Mouse (Mus musculus): Measurements from ENCODE around the gene Asb2. TPM values are rescaled to one million over a fixed set of nuclear protein-coding genes. Genes with fewer than 3 reads are reported as not detected.

Asb2 gene
- polyA plus RNA-seq, 1 experiment: 2.7 TPM

- peak in 1 of 2 experiments; percentile 38 for DNase-seq
- 11% methylated on average over 21 of the region's 21 CpGs for WGBS
- Histone ChIP-seq H3K4me3 (replicated peaks; ENCODE audit: insufficient read depth, low read depth, low read length) (no peak overlapping the region), H3K27ac (ENCODE audit: insufficient read depth, low read length) (no peak overlapping the region), H3K27me3 (ENCODE audit: control insufficient read depth, insufficient read depth, low read length) (no peaks in the 10 kb centered on the region; the same call in 1 of the 2 replicates), H3K4me1 (ENCODE audit: control insufficient read depth, insufficient read depth, low read length) (no peaks in the 10 kb centered on the region)
- TF ChIP-seq POLR2A (IDR thresholded peaks at IDR 0.05; ENCODE audit: borderline replicate concordance, insufficient read depth, low read length) (no peak), CTCF (IDR thresholded peaks at IDR 0.05; ENCODE audit: borderline replicate concordance, insufficient read depth, low read depth, low read length) (no peak)
Observed at GRCm38 (mm10) chr12:103313871-103314639, 41.7 kb downstream of the Asb2 start.

- 56% methylated on average over 6 of the region's 6 CpGs for WGBS
- no peaks in the 10 kb centered on the region; the same call in 1 of the 2 replicates for H3K27me3 ChIP-seq (ENCODE audit: control insufficient read depth, insufficient read depth, low read length)
- H3K4me3 ChIP-seq (replicated peaks; ENCODE audit: insufficient read depth, low read depth, low read length): no peak overlapping the region
- TF ChIP-seq CTCF (IDR thresholded peaks at IDR 0.05; ENCODE audit: borderline replicate concordance, insufficient read depth, low read depth, low read length) (no peak), POLR2A (IDR thresholded peaks at IDR 0.05; ENCODE audit: borderline replicate concordance, insufficient read depth, low read length) (no peak)
- H3K27ac ChIP-seq (ENCODE audit: insufficient read depth, low read length): no peak overlapping the region
- no peaks in the 10 kb centered on the region for H3K4me1 ChIP-seq (ENCODE audit: control insufficient read depth, insufficient read depth, low read length)
- no peak for DNase-seq
Observed at GRCm38 (mm10) chr12:103313274-103313673, 42.5 kb downstream of the Asb2 start.

GRCm38 (mm10) chr12:103311921-103312320 is 43.9 kb downstream of the Asb2 start:
- H3K27me3 ChIP-seq (ENCODE audit: control insufficient read depth, insufficient read depth, low read length): no peaks in the 10 kb centered on the region; the same call in 1 of the 2 replicates
- H3K27ac ChIP-seq (ENCODE audit: insufficient read depth, low read length): no peak overlapping the region
- no peak overlapping the region for H3K4me3 ChIP-seq (replicated peaks; ENCODE audit: insufficient read depth, low read depth, low read length)
- no peak for TF ChIP-seq CTCF (IDR thresholded peaks at IDR 0.05; ENCODE audit: borderline replicate concordance, insufficient read depth, low read depth, low read length)
- no peak for TF ChIP-seq POLR2A (IDR thresholded peaks at IDR 0.05; ENCODE audit: borderline replicate concordance, insufficient read depth, low read length)
- no peaks in the 10 kb centered on the region for H3K4me1 ChIP-seq (ENCODE audit: control insufficient read depth, insufficient read depth, low read length)
- DNase-seq: no peak
- 78% methylated on average over 8 of the region's 8 CpGs for WGBS

- TF ChIP-seq CTCF (IDR thresholded peaks at IDR 0.05; ENCODE audit: borderline replicate concordance, insufficient read depth, low read depth, low read length) (no peak), POLR2A (IDR thresholded peaks at IDR 0.05; ENCODE audit: borderline replicate concordance, insufficient read depth, low read length) (no peak)
- no peak for DNase-seq
- WGBS: 84% methylated on average over 2 of the region's 2 CpGs
- Histone ChIP-seq H3K27ac (ENCODE audit: insufficient read depth, low read length) (no peak within 1 kb of the TSS), H3K4me1 (ENCODE audit: control insufficient read depth, insufficient read depth, low read length) (no peaks in the 10 kb centered on the region), H3K27me3 (ENCODE audit: control insufficient read depth, insufficient read depth, low read length) (no peaks in the 10 kb centered on the region; the same call in 1 of the 2 replicates), H3K4me3 (replicated peaks; ENCODE audit: insufficient read depth, low read depth, low read length) (no peak within 1 kb of the TSS)
Observed at GRCm38 (mm10) chr12:103310744-103311267, 45.0 kb downstream of the Asb2 start, which contains the start of gene Fam181a. Gene Fam181a, plus strand, starts transcription at chr12:103310975.

GRCm38 (mm10) chr12:103306720-103307119 is 49.1 kb downstream of the Asb2 start:
- no peak for DNase-seq
- 22% methylated on average over 3 of the region's 3 CpGs for WGBS
- Histone ChIP-seq H3K4me3 (replicated peaks; ENCODE audit: insufficient read depth, low read depth, low read length) (no peak overlapping the region), H3K27me3 (ENCODE audit: control insufficient read depth, insufficient read depth, low read length) (no peaks in the 10 kb centered on the region), H3K4me1 (ENCODE audit: control insufficient read depth, insufficient read depth, low read length) (no peaks in the 10 kb centered on the region), H3K27ac (ENCODE audit: insufficient read depth, low read length) (no peak overlapping the region)
- TF ChIP-seq POLR2A (IDR thresholded peaks at IDR 0.05; ENCODE audit: borderline replicate concordance, insufficient read depth, low read length): no peak
- TF ChIP-seq CTCF (IDR thresholded peaks at IDR 0.05; ENCODE audit: borderline replicate concordance, insufficient read depth, low read depth, low read length): peak; percentile 28; the same call in 1 of the 2 replicates

- TF ChIP-seq CTCF (IDR thresholded peaks at IDR 0.05; ENCODE audit: borderline replicate concordance, insufficient read depth, low read depth, low read length) (no peak; the same call in 1 of the 2 replicates), POLR2A (IDR thresholded peaks at IDR 0.05; ENCODE audit: borderline replicate concordance, insufficient read depth, low read length) (no peak)
- DNase-seq: no peak
- Histone ChIP-seq H3K4me1 (ENCODE audit: control insufficient read depth, insufficient read depth, low read length) (no peaks in the 10 kb centered on the region), H3K4me3 (replicated peaks; ENCODE audit: insufficient read depth, low read depth, low read length) (no peak overlapping the region), H3K27ac (ENCODE audit: insufficient read depth, low read length) (no peak overlapping the region), H3K27me3 (ENCODE audit: control insufficient read depth, insufficient read depth, low read length) (no peaks in the 10 kb centered on the region)
- 14% methylated on average over 2 of the region's 2 CpGs for WGBS
Observed at GRCm38 (mm10) chr12:103306224-103306623, 49.6 kb downstream of the Asb2 start.

- Histone ChIP-seq H3K27me3 (ENCODE audit: control insufficient read depth, insufficient read depth, low read length) (no peaks in the 10 kb centered on the region), H3K4me1 (ENCODE audit: control insufficient read depth, insufficient read depth, low read length) (no peaks in the 10 kb centered on the region), H3K4me3 (replicated peaks; ENCODE audit: insufficient read depth, low read depth, low read length) (no peak overlapping the region), H3K27ac (ENCODE audit: insufficient read depth, low read length) (no peak overlapping the region)
- DNase-seq: no peak
- WGBS: 92% methylated on average over 1 of the region's 1 CpGs
- TF ChIP-seq POLR2A (IDR thresholded peaks at IDR 0.05; ENCODE audit: borderline replicate concordance, insufficient read depth, low read length) (no peak), CTCF (IDR thresholded peaks at IDR 0.05; ENCODE audit: borderline replicate concordance, insufficient read depth, low read depth, low read length) (no peak)
Observed at GRCm38 (mm10) chr12:103302960-103303359, 52.8 kb downstream of the Asb2 start.

- H3K27me3 ChIP-seq (ENCODE audit: control insufficient read depth, insufficient read depth, low read length): no peaks in the 10 kb centered on the region
- TF ChIP-seq CTCF (IDR thresholded peaks at IDR 0.05; ENCODE audit: borderline replicate concordance, insufficient read depth, low read depth, low read length) (peak; percentile 81), POLR2A (IDR thresholded peaks at IDR 0.05; ENCODE audit: borderline replicate concordance, insufficient read depth, low read length) (no peak)
- no peak overlapping the region for H3K27ac ChIP-seq (ENCODE audit: insufficient read depth, low read length)
- H3K4me1 ChIP-seq (ENCODE audit: control insufficient read depth, insufficient read depth, low read length): no peaks in the 10 kb centered on the region
- WGBS: 56% methylated on average over 2 of the region's 2 CpGs
- DNase-seq: peak; percentile 33 to 64
- no peak overlapping the region for H3K4me3 ChIP-seq (replicated peaks; ENCODE audit: insufficient read depth, low read depth, low read length)
Observed at GRCm38 (mm10) chr12:103301645-103302044, 54.2 kb downstream of the Asb2 start.

Measured in cerebellum, adult 2 months (tissue).